Mouse (Mus musculus) T-helper 1 cell (primary cell): ENCODE data around the gene Cmss1.

Experiments
- in situ Hi-C: fragments of 300-600 bp; cut with MboI, MseI; formaldehyde crosslinking; loops from one replicate; pipeline ENCODE4 v1.15.1; 2025; ENCODE audit warnings: high pct_unique_total_duplicates

Cmss1 gene

GRCm38 (mm10) chr16:57606444-57607227 is at the start of gene Cmss1:
Gene Cmss1 (minus strand): TSS chr16:57606864.
- in situ Hi-C loops, result loop anchor here (5.0 to 25.0 kb wide), 2 partner anchors 374 to 894 kb away; partner anchors contain the start of genes Tbc1d23 and Tfg

- in situ Hi-C loops, result no loop called here
These were observed 43.2 kb upstream of the Cmss1 start for GRCm38 (mm10) chr16:57649888-57650287.

GRCm38 (mm10) chr16:57641346-57641885 is 34.8 kb upstream of the Cmss1 start:
- in situ Hi-C loops, result no loop called here

- in situ Hi-C loops, result no loop called here
These were observed 28.1 kb upstream of the Cmss1 start for GRCm38 (mm10) chr16:57634766-57635165.

- in situ Hi-C loops, result no loop called here
These were observed 27.5 kb upstream of the Cmss1 start for GRCm38 (mm10) chr16:57634191-57634590.

- in situ Hi-C loops, result loop anchor here (25.0 kb wide), 1 partner anchor 899 kb away; the partner anchor contains the start of gene Tfg
These were observed 5.1 kb upstream of the Cmss1 start for GRCm38 (mm10) chr16:57611768-57612167.

- in situ Hi-C loops, result loop anchor here (25.0 kb wide), 1 partner anchor 889 kb away; the partner anchor contains the start of gene Tfg
These were observed 5.6 kb downstream of the Cmss1 start for GRCm38 (mm10) chr16:57601031-57601430.

- in situ Hi-C loops, result loop anchor here (25.0 kb wide), 1 partner anchor 1535 kb away; no protein-coding TSS in a partner anchor
These were observed 9.2 kb downstream of the Cmss1 start for GRCm38 (mm10) chr16:57597295-57597957.

- in situ Hi-C loops, result loop anchor here (25.0 kb wide), 1 partner anchor 1531 kb away; no protein-coding TSS in a partner anchor
These were observed 13.1 kb downstream of the Cmss1 start for GRCm38 (mm10) chr16:57593422-57594157.

- in situ Hi-C loops, result loop anchor here (25.0 kb wide), 1 partner anchor 1523 kb away; no protein-coding TSS in a partner anchor
These were observed 21.5 kb downstream of the Cmss1 start for GRCm38 (mm10) chr16:57585201-57585600.

GRCm38 (mm10) chr16:57582008-57582407 is 24.7 kb downstream of the Cmss1 start:
- in situ Hi-C loops, result loop anchor here (5.0 to 25.0 kb wide), 2 partner anchors 335 to 1520 kb away; no protein-coding TSS in a partner anchor

GRCm38 (mm10) chr16:57580041-57580440 is 26.6 kb downstream of the Cmss1 start:
- in situ Hi-C loops, result loop anchor here (5.0 to 25.0 kb wide), 2 partner anchors 333 to 1518 kb away; no protein-coding TSS in a partner anchor

- in situ Hi-C loops, result loop anchor here (10.0 to 25.0 kb wide), 2 partner anchors 173 to 1515 kb away; no protein-coding TSS in a partner anchor
These were observed 29.1 kb downstream of the Cmss1 start for GRCm38 (mm10) chr16:57577519-57577918.

- in situ Hi-C loops, result loop anchor here (10.0 to 25.0 kb wide), 2 partner anchors 171 to 1514 kb away; no protein-coding TSS in a partner anchor
These were observed 30.8 kb downstream of the Cmss1 start for GRCm38 (mm10) chr16:57575764-57576388.

GRCm38 (mm10) chr16:57573831-57574230 is 32.8 kb downstream of the Cmss1 start:
- in situ Hi-C loops, result loop anchor here (10.0 kb wide), 1 partner anchor 169 kb away; no protein-coding TSS in a partner anchor

- in situ Hi-C loops, result loop anchor here (10.0 kb wide), 1 partner anchor 166 kb away; no protein-coding TSS in a partner anchor
These were observed 35.8 kb downstream of the Cmss1 start for GRCm38 (mm10) chr16:57570789-57571311.

- in situ Hi-C loops, result no loop called here
These were observed 37.8 kb downstream of the Cmss1 start for GRCm38 (mm10) chr16:57568648-57569404.

- in situ Hi-C loops, result no loop called here
These were observed 40.4 kb downstream of the Cmss1 start for GRCm38 (mm10) chr16:57566215-57566614.

GRCm38 (mm10) chr16:57564807-57565206 is 41.9 kb downstream of the Cmss1 start:
- in situ Hi-C loops, result loop anchor here (5.0 kb wide), 1 partner anchor 53 kb away; no protein-coding TSS in a partner anchor
